Mouse (Mus musculus) urinary bladder, postnatal 36 days (tissue): ENCODE data around the gene Clec2h.
A peak's percentile ranks its signal among the peaks of the same experiment; 100 is the strongest.
"Not testable (repeated sequence)": the region's sequence is repeated elsewhere in the genome, so short reads cannot be mapped to it uniquely, and the experiment has no call there.

Experiments
- DNase-seq, 2 experiments: peaks; one replicate each; pipeline ENCODE4 v3.0.0; 2022; ENCODE audit warnings: low spot score in 2 of 2, mixed read lengths in 1 of 2

Clec2h gene

GRCm38 (mm10) chr6:128662206-128662605, at the start of gene Clec2h:
Gene Clec2h (plus strand): TSS chr6:128662385.
- no peak for DNase-seq

- no peak for DNase-seq
Measured at GRCm38 (mm10) chr6:128622733-128623132, 39.5 kb upstream of the Clec2h start.

- not testable (repeated sequence) for DNase-seq
Measured at GRCm38 (mm10) chr6:128623433-128623832, 38.8 kb upstream of the Clec2h start, which contains the start of gene Klrb1a. Gene Klrb1a (minus strand): TSS chr6:128623533.

GRCm38 (mm10) chr6:128624425-128624824, 37.8 kb upstream of the Clec2h start:
- DNase-seq, result no peak

DNA sequence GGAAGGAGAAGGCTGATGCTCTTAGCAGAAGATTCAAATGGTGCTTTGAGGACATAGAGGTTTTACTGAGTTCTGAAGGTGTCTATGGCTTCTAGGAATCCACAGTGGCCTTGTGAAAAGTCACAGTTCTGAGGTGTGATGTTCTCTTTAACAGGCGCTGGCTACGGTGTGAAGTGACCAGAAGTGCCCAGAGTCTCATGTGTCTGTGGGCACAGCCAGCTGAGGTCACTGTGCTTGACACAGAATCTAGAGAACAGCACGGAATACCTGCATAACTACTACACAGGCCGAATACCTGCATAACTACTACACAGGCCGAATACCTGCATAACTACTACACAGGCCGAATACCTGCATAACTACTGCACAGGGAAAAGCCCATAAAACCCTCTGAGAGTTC, 36.9 kb upstream of the Clec2h start:
- not testable (repeated sequence) for DNase-seq

GRCm38 (mm10) chr6:128629771-128630739, 32.1 kb upstream of the Clec2h start:
- DNase-seq, result peak; percentile 5 to 23

- DNase-seq, result not testable (repeated sequence)
Measured at GRCm38 (mm10) chr6:128630912-128631905, 31.0 kb upstream of the Clec2h start.

- no peak for DNase-seq
Measured at GRCm38 (mm10) chr6:128640673-128641072, 21.5 kb upstream of the Clec2h start.

DNA sequence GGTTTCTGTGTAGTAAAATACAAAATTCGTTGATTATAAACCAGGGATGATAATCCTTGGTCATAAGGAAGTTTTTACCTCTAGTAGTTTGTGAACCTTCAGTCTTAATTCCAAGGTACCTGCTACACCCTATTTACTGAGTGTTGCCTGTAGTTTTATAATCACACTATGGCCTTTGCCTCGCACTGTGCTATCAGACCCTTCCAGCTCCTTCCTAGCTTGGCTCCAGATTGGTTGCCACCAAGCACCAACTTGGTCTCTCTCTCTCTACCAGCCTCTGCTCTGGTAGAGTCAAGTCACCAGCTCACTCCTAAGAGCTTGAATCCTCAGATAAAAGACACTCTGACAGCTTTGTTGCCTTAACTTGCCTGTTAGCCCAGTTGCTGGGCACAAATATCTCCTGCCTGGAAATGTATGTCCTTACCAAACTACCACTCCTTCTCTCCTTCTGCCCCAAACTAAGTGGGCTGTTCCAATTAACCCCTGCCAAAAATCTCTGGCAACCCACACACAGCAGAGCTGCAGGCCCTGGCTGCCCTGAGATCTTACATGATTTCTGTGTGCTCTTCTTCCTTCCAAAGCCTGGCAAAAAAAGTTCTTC, 21.0 kb upstream of the Clec2h start:
- no peak for DNase-seq

DNA sequence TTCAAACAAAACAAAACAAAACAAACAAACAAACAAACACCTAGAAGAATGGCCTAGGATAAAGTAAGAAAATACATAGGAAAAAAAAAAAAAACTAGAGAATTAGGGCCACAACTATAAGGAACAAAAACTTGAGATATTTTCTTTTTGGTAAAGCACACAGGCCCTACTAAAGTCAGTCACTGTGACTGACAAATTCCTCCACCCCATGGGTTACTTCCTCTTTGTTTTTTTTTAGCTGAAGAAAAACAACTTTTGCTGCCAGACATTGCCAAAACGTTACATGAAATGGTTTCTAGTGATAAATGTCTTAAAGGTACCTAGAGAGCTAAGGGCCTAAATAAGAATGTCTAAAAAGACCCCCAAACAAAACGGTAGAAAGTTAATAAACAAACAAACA, 18.2 kb upstream of the Clec2h start:
- DNase-seq, result no peak

DNA sequence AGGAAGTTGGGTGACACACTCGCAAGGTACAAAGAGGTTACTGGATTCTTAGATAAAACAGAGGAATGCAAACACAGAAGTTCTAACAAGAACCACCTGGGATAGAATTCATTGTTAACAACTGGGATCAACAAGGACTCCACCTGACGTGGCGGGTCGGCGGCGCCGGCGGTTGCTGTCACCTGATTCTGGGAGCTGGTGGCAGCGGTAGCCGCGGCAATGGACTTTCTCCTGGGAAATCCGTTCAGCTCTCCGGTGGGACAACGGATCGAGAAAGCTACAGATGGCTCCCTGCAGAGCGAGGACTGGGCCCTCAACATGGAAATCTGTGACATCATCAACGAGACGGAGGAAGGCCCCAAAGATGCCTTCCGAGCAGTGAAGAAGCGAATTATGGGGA, 17.5 kb upstream of the Clec2h start:
- DNase-seq, result not testable (repeated sequence)

- not testable (repeated sequence) for DNase-seq
Measured at GRCm38 (mm10) chr6:128645708-128646107, 16.5 kb upstream of the Clec2h start.

GRCm38 (mm10) chr6:128649681-128650080, 12.5 kb upstream of the Clec2h start:
- no peak for DNase-seq

- DNase-seq, result no peak
Measured at GRCm38 (mm10) chr6:128650187-128650586, 12.0 kb upstream of the Clec2h start.

DNA sequence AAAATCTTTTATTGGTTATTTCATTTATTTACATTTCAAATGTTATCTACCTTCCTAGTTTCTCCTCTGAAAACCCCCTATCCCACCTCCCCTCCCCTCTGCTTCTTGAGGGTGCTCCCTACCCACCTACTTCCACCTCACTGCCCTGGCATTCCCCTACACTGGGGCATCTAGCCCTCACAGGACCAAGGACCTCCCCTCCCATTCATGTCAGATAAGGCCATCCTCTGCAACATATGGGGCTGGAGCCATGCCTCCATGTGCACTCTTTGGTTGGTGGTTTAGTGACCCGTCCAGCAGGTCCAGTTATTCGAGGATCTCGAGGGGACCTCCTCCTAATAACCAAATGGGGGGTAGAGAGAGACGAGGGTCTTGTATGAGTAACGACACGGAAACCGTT, 11.4 kb upstream of the Clec2h start:
- not testable (repeated sequence) for DNase-seq

GRCm38 (mm10) chr6:128652938-128653337, 9.2 kb upstream of the Clec2h start:
- no peak for DNase-seq

- DNase-seq, result no peak
Measured at GRCm38 (mm10) chr6:128661249-128661648, 936 bp upstream of the Clec2h start.

DNA sequence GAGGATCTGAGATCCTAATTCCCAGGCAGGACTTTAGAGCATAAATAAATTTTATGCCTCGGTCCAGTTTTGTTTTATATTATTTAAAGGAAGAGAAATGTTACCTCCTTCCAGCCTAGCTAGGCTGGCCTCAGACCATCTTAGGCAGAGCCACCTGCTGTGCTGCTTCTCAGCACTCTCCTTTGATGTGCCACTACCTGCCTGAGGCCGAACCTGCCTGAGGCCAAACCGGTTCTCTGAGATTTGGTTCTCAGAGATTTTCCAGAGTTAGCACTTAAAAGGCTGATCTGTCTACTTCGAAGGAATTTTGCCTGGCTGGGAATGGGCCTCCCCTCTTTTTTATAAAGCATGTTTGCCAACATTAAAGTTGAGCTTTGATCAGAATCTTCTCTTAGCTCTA, 7.8 kb downstream of the Clec2h start:
- DNase-seq, result no peak

GRCm38 (mm10) chr6:128679574-128679973, 17.4 kb downstream of the Clec2h start:
- DNase-seq, result no peak

- no peak for DNase-seq
Measured at GRCm38 (mm10) chr6:128701691-128702090, 39.5 kb downstream of the Clec2h start.

DNA sequence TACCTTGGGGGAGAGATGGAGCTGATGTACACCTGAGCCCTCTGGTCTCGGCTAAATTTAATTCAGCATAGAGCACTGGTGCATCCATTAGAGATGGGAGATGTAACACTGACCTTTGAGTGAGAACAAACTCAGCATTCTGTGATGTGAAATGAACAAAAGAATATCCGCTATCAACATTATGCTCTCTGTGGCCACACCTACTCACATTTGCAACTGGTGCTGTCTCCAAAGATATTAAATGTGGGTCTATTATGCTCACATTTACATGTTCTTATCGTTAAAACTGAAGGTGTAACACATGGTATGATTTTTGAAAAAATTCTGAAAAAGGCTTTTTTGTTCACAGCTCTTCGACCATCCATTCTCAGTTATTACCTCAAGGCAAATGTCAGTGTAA, 60.8 kb downstream of the Clec2h start, which contains the start of gene Klrb1:
TSS of gene Klrb1 (minus strand) at position 101 of the 400 bp plus-strand sequence.
- DNase-seq, result no peak
